Mouse (Mus musculus): ENCODE data around the gene Susd1.

- TF ChIP-seq CTCF (IDR thresholded peaks at IDR 0.05; ENCODE audit: insufficient read depth, low read depth, low read length) (no peak), POLR2A (IDR thresholded peaks at IDR 0.05; ENCODE audit: insufficient read depth, low read depth, low read length) (no peak)
Observed at GRCm38 (mm10) chr4:59395528-59395927, 42.9 kb downstream of the Susd1 start.
